Mouse (Mus musculus) lung, postnatal 4 days (tissue): ENCODE measurements at regions not wholly inside any gene's neighbourhood (a gene's known extent, or its start where the extent isn't known, plus 50 kb on each side); places are given as distances from the start of the nearest gene placed in this dataset.

Experiments used
- DNase-seq, 2 experiments: peaks; one replicate each; pipeline ENCODE4 v3.0.0; 2021

GRCm38 (mm10) chr13:90823877-90824276, 81.3 kb downstream of the Atp6ap1l start:
- DNase-seq, result no peak

GRCm38 (mm10) chr13:90821898-90822297, 83.3 kb downstream of the Atp6ap1l start:
- DNase-seq, result no peak

GRCm38 (mm10) chr13:90820453-90820852, 84.7 kb downstream of the Atp6ap1l start:
- no peak for DNase-seq

- DNase-seq, result no peak
These were observed 85.2 kb downstream of the Atp6ap1l start for GRCm38 (mm10) chr13:90819934-90820333.

GRCm38 (mm10) chr13:90814174-90814865, 90.8 kb downstream of the Atp6ap1l start:
- DNase-seq, result no peak

GRCm38 (mm10) chr13:90810011-90810410, 95.1 kb downstream of the Atp6ap1l start:
- no peak for DNase-seq

- no peak for DNase-seq
These were observed 105.5 kb downstream of the Atp6ap1l start for GRCm38 (mm10) chr13:90799641-90800040.

- DNase-seq, result no peak
These were observed 106.2 kb downstream of the Atp6ap1l start for GRCm38 (mm10) chr13:90798791-90799542.

GRCm38 (mm10) chr13:90798381-90798780, 106.8 kb downstream of the Atp6ap1l start:
- no peak for DNase-seq

GRCm38 (mm10) chr13:90797209-90797608, 107.9 kb downstream of the Atp6ap1l start:
- DNase-seq, result no peak

GRCm38 (mm10) chr13:90796809-90797208, 108.3 kb downstream of the Atp6ap1l start:
- DNase-seq, result no peak

GRCm38 (mm10) chr13:90782435-90782834, 122.7 kb downstream of the Atp6ap1l start:
- no peak for DNase-seq

GRCm38 (mm10) chr13:90781974-90782373, 123.2 kb downstream of the Atp6ap1l start:
- DNase-seq, result no peak

- DNase-seq, result no peak
These were observed 127.2 kb downstream of the Atp6ap1l start for GRCm38 (mm10) chr13:90777952-90778298.

GRCm38 (mm10) chr13:90777123-90777951, 127.8 kb downstream of the Atp6ap1l start:
- no peak for DNase-seq

GRCm38 (mm10) chr13:90762154-90762553, 143.0 kb downstream of the Atp6ap1l start:
- no peak for DNase-seq

- DNase-seq, result no peak
These were observed 144.6 kb downstream of the Atp6ap1l start for GRCm38 (mm10) chr13:90760516-90761050.

GRCm38 (mm10) chr13:90754451-90754850, 150.7 kb downstream of the Atp6ap1l start:
- no peak for DNase-seq

- no peak for DNase-seq
These were observed 155.4 kb downstream of the Atp6ap1l start for GRCm38 (mm10) chr13:90749741-90750140.

- no peak for DNase-seq
These were observed 160.1 kb downstream of the Atp6ap1l start for GRCm38 (mm10) chr13:90745063-90745462.

GRCm38 (mm10) chr13:90742615-90743402, 162.3 kb downstream of the Atp6ap1l start:
- DNase-seq, result no peak

GRCm38 (mm10) chr13:90739797-90740196, 165.4 kb downstream of the Atp6ap1l start:
- no peak for DNase-seq
